Mouse (Mus musculus) lung, embryonic 15.5 days (tissue): ENCODE data around the gene Snrnp35. TPM values are rescaled to one million over a fixed set of nuclear protein-coding genes. Genes with fewer than 3 reads are reported as not detected.
"Not testable (repeated sequence)": the region's sequence is repeated elsewhere in the genome, so short reads cannot be mapped to it uniquely, and the experiment has no call there.

ENCODE experiments used
- ATAC-seq: fragments of 200-750 bp; cut with Nextera tagmentation; 2 replicates; pipeline ENCODE4 v1.8.0; 2017; ENCODE audit warnings: moderate number of reproducible peaks, borderline replicate concordance; ENCODE audit not compliant: low FRiP score, low TSS enrichment; ENCODE audit errors: extremely low read depth
- H3K27ac ChIP-seq: fragments of 300-500 bp; sonication (generic); 2 replicates; pipeline ENCODE4 v1.5.1; 2015; ENCODE audit warnings: moderate library complexity, mild to moderate bottlenecking, inconsistent platforms
- H3K27me3 ChIP-seq: fragments of 300-500 bp; sonication (generic); 2 replicates; pipeline ENCODE4 v1.6.1; 2015; ENCODE audit warnings: inconsistent platforms
- H3K36me3 ChIP-seq: fragments of 300-500 bp; sonication (generic); 2 replicates; pipeline ENCODE4 v1.6.1; 2015; ENCODE audit warnings: inconsistent platforms
- H3K4me1 ChIP-seq: fragments of 300-500 bp; sonication (generic); 2 replicates; pipeline ENCODE4 v1.6.1; 2015; ENCODE audit warnings: inconsistent platforms
- H3K4me2 ChIP-seq: fragments of 300-500 bp; sonication (generic); 2 replicates; pipeline ENCODE4 v1.6.1; 2015; ENCODE audit warnings: inconsistent platforms, mild to moderate bottlenecking, moderate library complexity
- H3K4me3 ChIP-seq: fragments of 300-500 bp; sonication (generic); 2 replicates; pipeline ENCODE4 v1.5.1; 2015; ENCODE audit warnings: mild to moderate bottlenecking, inconsistent platforms
- H3K9ac ChIP-seq: fragments of 300-500 bp; sonication (generic); 2 replicates; pipeline ENCODE4 v1.6.1; 2015; ENCODE audit warnings: inconsistent platforms
- H3K9me3 ChIP-seq: fragments of 300-500 bp; sonication (generic); 2 replicates; pipeline ENCODE4 v1.6.1; 2016; ENCODE audit warnings: inconsistent platforms
- WGBS: fragments of 180-500 bp; shearing (Covaris S2); methylation state at CpG from one replicate; pipeline ENCODE4 v1.1.7; 2015; 5-methylcytosine and 5-hydroxymethylcytosine counted together
- polyA plus RNA-seq: library from polyadenylated mRNA; unstranded; fragments of >200 nt; fragmentation: Nextera tagmentation; extraction: Ambion mirVana; gene quantifications from 2 replicates; pipeline ENCODE4 v1.2.1, GENCODE M21; 2015

Snrnp35 gene
- polyA plus RNA-seq, 1 experiment from 2014 or later: 26.5 TPM

DNA sequence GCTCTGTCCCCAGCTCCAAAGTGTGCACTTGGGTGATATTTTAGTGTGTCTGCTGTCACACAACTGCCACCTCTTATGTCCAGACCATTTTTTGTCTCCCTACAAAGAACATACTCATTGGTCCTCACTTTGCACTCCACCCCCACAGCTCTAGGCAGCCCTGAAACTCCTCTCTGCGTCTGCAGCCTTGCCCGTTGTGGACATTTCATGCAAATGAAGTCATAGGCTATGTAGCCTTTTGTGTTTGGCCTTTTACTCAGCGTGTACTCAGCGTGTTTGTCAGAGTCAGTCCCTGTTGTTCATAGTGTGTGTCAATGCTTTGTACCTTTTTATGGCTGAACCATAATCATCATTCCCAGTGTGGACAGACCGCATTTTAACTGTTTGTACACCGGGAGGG is 33.4 kb upstream of the Snrnp35 start:
- Histone ChIP-seq H3K4me2 (no peak overlapping the region), H3K9me3 (no peaks in the 10 kb centered on the region), H3K27ac (no peak overlapping the region), H3K36me3 (peaks cover 66% of the 10 kb centered on the region), H3K27me3 (no peaks in the 10 kb centered on the region), H3K4me3 (no peak overlapping the region), H3K4me1 (peaks cover 19% of the 10 kb centered on the region), H3K9ac (no peak overlapping the region)
- 72% methylated on average over 6 of the region's 6 CpGs for WGBS
- no peak for ATAC-seq

GRCm38 (mm10) chr5:124450051-124450450 is 32.9 kb upstream of the Snrnp35 start:
- 82% methylated on average over 7 of the region's 7 CpGs for WGBS
- H3K9ac ChIP-seq: no peak overlapping the region

DNA sequence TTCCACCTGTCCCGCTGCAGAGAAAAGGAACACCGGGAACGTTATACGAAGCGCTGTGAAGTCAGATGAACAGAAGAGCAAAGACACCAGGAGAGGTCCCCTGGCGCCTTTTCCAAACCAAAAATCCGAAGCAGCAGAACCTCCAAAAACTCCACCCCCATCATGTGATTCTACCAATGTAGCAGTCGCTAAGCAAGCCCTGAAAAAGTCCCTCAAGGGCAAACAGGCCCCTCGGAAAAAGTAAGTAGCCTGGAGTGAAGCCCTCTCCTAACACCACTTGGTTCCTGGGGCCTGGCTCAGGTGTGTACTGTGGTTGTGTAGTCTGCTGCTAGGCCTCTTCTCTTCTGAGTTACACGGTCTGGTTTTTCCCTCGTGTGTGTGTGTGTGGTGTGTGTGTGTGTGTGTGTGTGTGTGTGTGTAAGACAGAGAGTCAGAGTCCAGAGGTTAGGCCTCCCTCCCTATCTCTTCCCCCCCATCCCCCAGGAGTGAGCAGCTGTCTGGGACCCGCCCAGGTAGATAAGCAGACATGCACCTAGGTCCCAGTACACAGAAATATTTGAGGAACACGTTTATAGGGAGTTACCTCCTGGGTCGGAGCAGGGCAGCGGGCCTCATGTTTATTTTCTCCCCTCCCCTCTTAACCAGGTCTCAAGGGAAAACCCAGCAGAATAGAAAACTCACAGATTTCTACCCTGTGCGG is 32.1 kb upstream of the Snrnp35 start:
- H3K9me3 ChIP-seq: no peaks in the 10 kb centered on the region
- no peaks in the 10 kb centered on the region for H3K27me3 ChIP-seq
- no peak overlapping the region for H3K4me2 ChIP-seq
- H3K4me1 ChIP-seq: peaks cover 13% of the 10 kb centered on the region
- H3K4me3 ChIP-seq: no peak overlapping the region
- ATAC-seq: no peak
- 74% methylated on average over 16 of the region's 16 CpGs for WGBS
- no peak overlapping the region for H3K27ac ChIP-seq
- H3K9ac ChIP-seq: no peak overlapping the region
- peaks cover 77% of the 10 kb centered on the region for H3K36me3 ChIP-seq

More at GRCm38 (mm10) chr5:124450051-124450450, 32.9 kb upstream of the Snrnp35 start:
- Histone ChIP-seq H3K4me3 (no peak overlapping the region), H3K9me3 (no peaks in the 10 kb centered on the region), H3K4me1 (peaks cover 13% of the 10 kb centered on the region), H3K27ac (no peak overlapping the region), H3K36me3 (peaks cover 72% of the 10 kb centered on the region), H3K27me3 (no peaks in the 10 kb centered on the region), H3K4me2 (no peak overlapping the region)
- ATAC-seq: no peak

- Histone ChIP-seq H3K4me1 (no peaks in the 10 kb centered on the region), H3K4me3 (no peak overlapping the region), H3K9me3 (no peaks in the 10 kb centered on the region), H3K27ac (no peak overlapping the region), H3K27me3 (no peaks in the 10 kb centered on the region), H3K9ac (no peak overlapping the region), H3K4me2 (no peak overlapping the region), H3K36me3 (peaks cover 89% of the 10 kb centered on the region)
- ATAC-seq: no peak
- 77% methylated on average over 15 of the region's 15 CpGs for WGBS
Measured at GRCm38 (mm10) chr5:124452494-124453228, 30.3 kb upstream of the Snrnp35 start.

DNA sequence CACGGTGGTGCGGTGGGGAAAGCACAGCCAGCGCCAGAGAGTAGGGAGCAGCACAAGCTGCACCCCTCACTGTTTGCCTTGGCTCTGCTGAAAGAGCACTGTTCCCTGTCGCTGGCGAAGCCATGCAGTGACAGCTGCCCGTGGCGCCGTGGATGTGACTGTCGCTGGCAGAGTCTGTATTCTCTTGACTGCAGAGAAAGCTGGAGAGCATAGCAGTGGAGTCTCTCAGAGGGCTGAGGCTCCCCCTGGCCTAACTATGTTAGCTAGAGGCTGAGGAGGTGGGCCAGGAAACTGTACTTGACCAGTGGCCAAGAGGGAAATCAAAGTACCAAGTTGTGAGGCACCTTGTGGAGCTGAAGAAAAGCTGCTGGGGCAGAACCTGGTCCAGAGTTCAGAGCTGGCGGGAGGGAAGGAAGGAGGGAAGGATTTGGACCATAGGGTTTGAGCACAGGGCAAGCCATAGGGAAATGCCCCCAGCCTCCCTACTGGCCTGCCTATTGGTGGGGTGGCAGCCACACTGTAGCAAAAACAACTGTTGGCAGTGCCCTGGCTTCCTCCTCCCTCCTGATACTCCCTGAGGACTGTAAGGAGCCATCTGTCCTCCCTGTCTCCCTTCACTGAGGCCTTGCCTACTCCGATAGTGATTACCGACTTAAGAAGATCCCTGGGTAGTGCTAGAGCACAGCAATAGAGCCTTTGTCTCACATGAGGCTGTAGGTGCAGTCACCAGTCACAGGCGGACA is 29.4 kb upstream of the Snrnp35 start:
- Histone ChIP-seq H3K4me3 (no peak overlapping the region), H3K4me1 (no peaks in the 10 kb centered on the region), H3K4me2 (no peak overlapping the region), H3K27ac (no peak overlapping the region), H3K9ac (no peak overlapping the region), H3K27me3 (no peaks in the 10 kb centered on the region), H3K36me3 (peaks cover 90% of the 10 kb centered on the region), H3K9me3 (no peaks in the 10 kb centered on the region)
- no peak for ATAC-seq
- 87% methylated on average over 13 of the region's 13 CpGs for WGBS

DNA sequence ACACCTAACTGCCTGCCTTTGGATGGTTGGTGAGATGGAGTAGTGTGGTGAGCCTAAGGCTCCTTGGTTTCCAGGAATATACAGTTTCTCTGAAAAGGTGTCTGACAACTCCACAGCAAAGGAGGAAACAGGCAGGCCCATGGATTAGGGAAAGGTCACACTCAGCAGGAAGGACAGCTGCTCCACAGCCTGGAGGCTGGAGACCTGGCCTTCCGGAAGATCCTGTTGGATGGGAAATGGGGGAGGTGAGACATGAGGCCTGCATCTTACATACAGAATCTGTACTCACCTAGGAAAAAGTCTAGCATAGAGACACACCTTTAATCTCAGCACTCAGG is 28.9 kb upstream of the Snrnp35 start:
- ATAC-seq: no peak
- H3K27me3 ChIP-seq: no peaks in the 10 kb centered on the region
- H3K4me2 ChIP-seq: no peak overlapping the region
- peaks cover 90% of the 10 kb centered on the region for H3K36me3 ChIP-seq
- H3K4me3 ChIP-seq: no peak overlapping the region
- WGBS: 70% methylated on average over 1 of the region's 1 CpGs
- no peaks in the 10 kb centered on the region for H3K4me1 ChIP-seq
- H3K9me3 ChIP-seq: no peaks in the 10 kb centered on the region
- H3K27ac ChIP-seq: no peak overlapping the region
- H3K9ac ChIP-seq: no peak overlapping the region

GRCm38 (mm10) chr5:124456762-124457161 is 26.2 kb upstream of the Snrnp35 start:
- peaks cover 90% of the 10 kb centered on the region for H3K36me3 ChIP-seq
- H3K9ac ChIP-seq: no peak overlapping the region
- no peak for ATAC-seq
- H3K4me3 ChIP-seq: no peak overlapping the region
- H3K4me1 ChIP-seq: no peaks in the 10 kb centered on the region
- no peak overlapping the region for H3K27ac ChIP-seq
- WGBS: 88% methylated on average over 6 of the region's 6 CpGs
- H3K27me3 ChIP-seq: no peaks in the 10 kb centered on the region
- no peak overlapping the region for H3K4me2 ChIP-seq
- H3K9me3 ChIP-seq: no peaks in the 10 kb centered on the region

- H3K9me3 ChIP-seq, ATAC-seq, H3K27ac ChIP-seq, H3K4me1 ChIP-seq, H3K4me3 ChIP-seq, H3K4me2 ChIP-seq, H3K27me3 ChIP-seq, H3K9ac ChIP-seq: not testable (repeated sequence)
- 86% methylated on average over 14 of the region's 14 CpGs for WGBS
- H3K36me3 ChIP-seq: peaks cover 74% of the 10 kb centered on the region
Measured at GRCm38 (mm10) chr5:124460922-124461321, 22.0 kb upstream of the Snrnp35 start.

GRCm38 (mm10) chr5:124462297-124463025 is 20.5 kb upstream of the Snrnp35 start:
- 89% methylated on average over 8 of the region's 8 CpGs for WGBS
- ATAC-seq: no peak
- Histone ChIP-seq H3K9me3 (no peaks in the 10 kb centered on the region), H3K4me2 (no peak overlapping the region), H3K27me3 (no peaks in the 10 kb centered on the region), H3K9ac (no peak overlapping the region), H3K36me3 (peaks cover 67% of the 10 kb centered on the region), H3K4me1 (no peaks in the 10 kb centered on the region), H3K27ac (no peak overlapping the region), H3K4me3 (no peak overlapping the region)

- no peak for ATAC-seq
- H3K9me3 ChIP-seq: no peaks in the 10 kb centered on the region
- 79% methylated on average over 5 of the region's 5 CpGs for WGBS
- no peaks in the 10 kb centered on the region for H3K27me3 ChIP-seq
- H3K36me3 ChIP-seq: peaks cover 64% of the 10 kb centered on the region
- no peak overlapping the region for H3K4me2 ChIP-seq
- H3K4me1 ChIP-seq: no peaks in the 10 kb centered on the region
- H3K9ac ChIP-seq: no peak overlapping the region
- H3K4me3 ChIP-seq: no peak overlapping the region
- H3K27ac ChIP-seq: no peak overlapping the region
Measured at GRCm38 (mm10) chr5:124463462-124463861, 19.5 kb upstream of the Snrnp35 start.

GRCm38 (mm10) chr5:124464905-124465304 is 18.0 kb upstream of the Snrnp35 start:
- no peaks in the 10 kb centered on the region for H3K4me1 ChIP-seq
- H3K4me3 ChIP-seq: no peak overlapping the region
- peaks cover 59% of the 10 kb centered on the region for H3K36me3 ChIP-seq
- no peak overlapping the region for H3K9ac ChIP-seq
- no peaks in the 10 kb centered on the region for H3K9me3 ChIP-seq
- H3K27me3 ChIP-seq: no peaks in the 10 kb centered on the region
- no peak overlapping the region for H3K4me2 ChIP-seq
- H3K27ac ChIP-seq: no peak overlapping the region
- no peak for ATAC-seq
